Mouse (Mus musculus) neural tube, embryonic 15.5 days (tissue): ENCODE results near the gene Mlxipl. TPM values are rescaled to one million over a fixed set of nuclear protein-coding genes. Genes with fewer than 3 reads are reported as not detected.

Experiments used
- ATAC-seq: fragments of 200-750 bp; cut with Nextera tagmentation; 2 replicates; pipeline ENCODE4 v1.8.0; 2017; ENCODE audit warnings: mild to moderate bottlenecking, moderate TSS enrichment, moderate library complexity; ENCODE audit not compliant: low FRiP score
- H3K27ac ChIP-seq: fragments of 300-500 bp; sonication (generic); replicated peaks from 2 replicates; pipeline ENCODE4 v1.5.1; 2015; ENCODE audit warnings: mild to moderate bottlenecking, inconsistent platforms
- H3K27me3 ChIP-seq: fragments of 300-500 bp; sonication (generic); replicated peaks from 2 replicates; pipeline ENCODE4 v1.6.1; 2015; ENCODE audit warnings: inconsistent platforms
- H3K36me3 ChIP-seq: fragments of 300-500 bp; sonication (generic); 2 replicates; pipeline ENCODE4 v1.6.1; 2015; ENCODE audit warnings: inconsistent platforms
- H3K4me1 ChIP-seq: fragments of 300-500 bp; sonication (generic); 2 replicates; pipeline ENCODE4 v1.6.1; 2015; ENCODE audit warnings: inconsistent platforms
- H3K4me2 ChIP-seq: fragments of 300-500 bp; sonication (generic); 2 replicates; pipeline ENCODE4 v1.6.1; 2015; ENCODE audit warnings: inconsistent platforms, mild to moderate bottlenecking, moderate library complexity
- H3K4me3 ChIP-seq: fragments of 300-500 bp; sonication (generic); replicated peaks from 2 replicates; pipeline ENCODE4 v1.5.1; 2015; ENCODE audit warnings: mild to moderate bottlenecking, inconsistent platforms
- H3K9ac ChIP-seq: fragments of 300-500 bp; sonication (generic); replicated peaks from 2 replicates; pipeline ENCODE4 v1.6.1; 2015; ENCODE audit warnings: mild to moderate bottlenecking, inconsistent platforms
- H3K9me3 ChIP-seq: fragments of 300-500 bp; sonication (generic); replicated peaks from 2 replicates; pipeline ENCODE4 v1.6.1; 2016; ENCODE audit warnings: inconsistent platforms
- WGBS: fragments of 180-500 bp; shearing (Covaris S2); methylation state at CpG from one replicate; pipeline ENCODE4 v1.1.7; 2015; ENCODE audit warnings: mixed read lengths; 5-methylcytosine and 5-hydroxymethylcytosine counted together
- polyA plus RNA-seq: library from polyadenylated mRNA; unstranded; fragments of >200 nt; fragmentation: Nextera tagmentation; extraction: Ambion mirVana; gene quantifications from 2 replicates; pipeline ENCODE4 v1.2.1, GENCODE M21; 2015

Gene Mlxipl
- polyA plus RNA-seq, 1 experiment from 2014 or later, result 0.79 TPM

DNA sequence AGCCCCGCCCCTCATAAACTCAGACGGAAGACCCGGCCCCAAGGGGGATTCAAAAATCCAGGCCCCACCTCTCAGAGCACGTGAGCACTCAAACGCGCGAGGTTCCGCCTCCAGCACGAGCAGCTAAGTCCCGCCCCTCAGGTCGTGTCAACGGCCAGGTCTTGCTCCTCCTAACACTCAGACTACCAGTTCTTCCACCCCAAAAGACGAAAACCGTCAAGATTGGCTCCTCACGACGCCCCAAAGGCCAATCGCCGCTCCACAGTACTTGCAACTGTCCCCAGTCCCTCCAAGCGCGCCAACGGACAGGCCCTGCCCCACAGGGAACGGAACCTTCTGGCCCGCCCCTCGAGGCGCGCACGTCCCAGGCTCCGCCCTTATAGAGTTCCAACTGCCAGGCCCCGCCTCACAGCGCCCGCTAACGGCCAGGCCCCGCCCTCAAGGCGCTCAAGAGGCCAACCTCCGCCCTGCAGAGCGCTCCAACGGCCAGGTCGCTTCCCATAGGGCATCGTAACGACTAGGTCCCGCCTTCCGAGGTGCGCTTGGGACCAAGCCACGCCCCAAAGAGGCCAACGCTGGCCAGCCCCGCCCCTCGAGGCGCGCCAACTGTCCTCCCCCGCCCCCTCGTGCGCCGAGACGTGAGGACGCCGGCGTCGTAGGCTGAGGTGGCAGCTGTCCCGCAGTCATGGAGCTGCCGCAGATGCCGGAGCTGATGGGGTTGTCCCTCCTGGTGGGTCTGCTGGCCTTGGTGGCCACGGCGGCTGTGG lies 59.5 kb downstream of the Mlxipl start, which contains the start of gene Tbl2:
Gene Tbl2 (plus strand): TSS at position 605 of the 767 bp plus-strand sequence.
- Histone ChIP-seq H3K4me3 (peak within 1 kb of the TSS; percentile 83), H3K36me3 (peaks cover 10% of the 10 kb centered on the region; the same call in 1 of the 2 replicates), H3K27ac (peak within 1 kb of the TSS; percentile 90), H3K4me2 (peak within 1 kb of the TSS; percentile 89), H3K9me3 (no peaks in the 10 kb centered on the region), H3K4me1 (peaks cover 16% of the 10 kb centered on the region), H3K9ac (peak within 1 kb of the TSS; percentile 75), H3K27me3 (no peaks in the 10 kb centered on the region)
- ATAC-seq, result peak; percentile 97
- WGBS, result under 1% methylated on average over 63 of the region's 63 CpGs

DNA sequence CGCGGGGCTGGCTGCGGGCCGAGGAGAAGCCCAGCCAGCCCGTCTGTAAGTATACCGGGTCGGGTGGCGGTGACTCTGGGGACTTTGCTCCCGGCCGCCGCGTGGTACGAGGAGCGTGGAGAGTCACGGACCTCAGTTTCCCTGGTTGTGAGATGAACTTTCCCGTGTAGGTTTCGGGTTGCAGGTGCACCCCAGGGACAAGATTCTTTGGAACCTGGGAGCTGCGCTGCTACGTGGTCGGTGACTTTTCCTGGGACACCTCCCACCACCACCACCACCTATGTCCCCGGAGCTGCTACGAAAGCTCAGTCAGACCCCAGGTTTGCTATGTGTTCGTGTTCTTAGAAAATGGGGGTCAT lies 60.1 kb downstream of the Mlxipl start:
- no peak for ATAC-seq
- Histone ChIP-seq H3K27ac (peak overlapping the region; percentile 90), H3K4me3 (peak overlapping the region; percentile 83), H3K9ac (peak overlapping the region; percentile 75), H3K4me2 (peak overlapping the region; percentile 89), H3K9me3 (no peaks in the 10 kb centered on the region), H3K27me3 (no peaks in the 10 kb centered on the region), H3K4me1 (peaks cover 16% of the 10 kb centered on the region), H3K36me3 (peaks cover 14% of the 10 kb centered on the region)
- WGBS, result 1% methylated on average over 23 of the region's 23 CpGs

DNA sequence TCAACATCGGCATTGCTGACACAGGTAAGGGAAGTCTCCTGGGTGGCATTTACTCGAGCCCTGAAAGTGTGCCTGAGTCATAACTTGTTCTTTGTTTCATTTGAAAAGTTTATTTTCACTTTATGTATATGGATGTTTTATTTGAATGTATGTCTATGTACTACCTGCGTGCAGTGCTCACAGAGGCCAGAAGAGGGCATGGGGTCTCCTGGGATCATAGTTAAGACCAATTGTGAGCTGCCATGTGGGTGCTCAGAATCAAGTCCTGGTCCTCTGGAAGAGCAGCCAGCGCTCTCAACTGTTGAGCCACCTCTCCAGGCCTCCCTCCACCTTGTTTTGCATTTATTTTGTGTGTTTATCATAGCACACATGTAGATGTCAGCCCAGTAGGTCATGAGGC lies 66.8 kb downstream of the Mlxipl start:
- Histone ChIP-seq H3K36me3 (peaks cover 77% of the 10 kb centered on the region), H3K4me1 (no peaks in the 10 kb centered on the region), H3K4me3 (no peak overlapping the region), H3K9ac (no peak overlapping the region), H3K9me3 (no peaks in the 10 kb centered on the region), H3K4me2 (no peak overlapping the region), H3K27ac (no peak overlapping the region), H3K27me3 (no peaks in the 10 kb centered on the region)
- 100% methylated on average over 4 of the region's 4 CpGs for WGBS
- ATAC-seq, result no peak

DNA sequence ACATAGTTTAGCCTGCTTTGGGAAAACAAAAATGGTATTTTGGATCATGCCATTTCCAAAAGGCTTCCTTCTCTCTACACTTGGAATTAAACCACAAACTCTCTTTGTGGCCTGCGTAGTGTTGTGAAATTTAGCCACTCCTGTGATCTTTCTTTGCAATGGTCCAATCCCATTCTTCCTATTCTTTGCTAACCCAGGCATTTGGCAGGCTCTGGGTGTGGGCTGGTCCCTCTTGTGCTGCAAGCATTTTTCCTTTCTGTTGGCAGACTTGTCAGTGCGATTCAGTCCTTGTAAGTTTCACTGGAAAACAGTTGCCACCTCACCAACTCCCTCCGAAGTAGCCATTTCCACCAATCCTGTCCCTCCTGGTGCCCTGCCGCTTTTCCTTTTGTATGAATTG lies 71.5 kb downstream of the Mlxipl start:
- ATAC-seq, result no peak
- Histone ChIP-seq H3K9ac (no peak overlapping the region), H3K27ac (0 out of 2 replicates have a peak overlapping the region, but pooled peaks have one; percentile 13), H3K4me3 (no peak overlapping the region), H3K4me1 (no peaks in the 10 kb centered on the region), H3K27me3 (no peaks in the 10 kb centered on the region), H3K9me3 (no peaks in the 10 kb centered on the region), H3K4me2 (no peak overlapping the region), H3K36me3 (peaks cover 64% of the 10 kb centered on the region)
- WGBS, result 94% methylated on average over 4 of the region's 4 CpGs

DNA sequence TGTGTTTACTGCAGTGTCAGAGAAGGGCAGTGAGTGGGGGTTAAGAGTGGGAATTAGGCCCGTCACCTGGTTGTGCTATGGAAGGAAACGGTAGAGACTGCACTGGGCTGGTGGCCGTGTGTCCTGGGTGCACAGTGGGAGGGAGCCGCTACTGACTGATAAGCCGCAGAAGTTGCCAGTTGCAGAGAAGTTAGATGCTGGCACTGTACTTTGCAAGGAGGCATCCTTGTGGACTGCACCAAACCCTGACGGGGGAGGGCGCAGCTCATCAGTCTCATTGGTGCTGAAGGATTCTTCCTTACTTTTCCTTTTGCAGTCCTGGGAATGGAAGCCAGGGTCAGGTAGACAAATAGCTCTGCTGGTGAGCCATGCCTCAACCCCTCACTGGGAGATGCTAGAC lies 72.0 kb downstream of the Mlxipl start:
- H3K9me3 ChIP-seq, result no peaks in the 10 kb centered on the region
- ATAC-seq, result no peak
- peaks cover 60% of the 10 kb centered on the region for H3K36me3 ChIP-seq
- H3K4me3 ChIP-seq, result no peak overlapping the region
- H3K4me2 ChIP-seq, result no peak overlapping the region
- no peaks in the 10 kb centered on the region for H3K4me1 ChIP-seq
- no peak overlapping the region for H3K9ac ChIP-seq
- H3K27ac ChIP-seq, result 0 out of 2 replicates have a peak overlapping the region, but pooled peaks have one; percentile 13
- no peaks in the 10 kb centered on the region for H3K27me3 ChIP-seq
- WGBS, result 93% methylated on average over 7 of the region's 7 CpGs

DNA sequence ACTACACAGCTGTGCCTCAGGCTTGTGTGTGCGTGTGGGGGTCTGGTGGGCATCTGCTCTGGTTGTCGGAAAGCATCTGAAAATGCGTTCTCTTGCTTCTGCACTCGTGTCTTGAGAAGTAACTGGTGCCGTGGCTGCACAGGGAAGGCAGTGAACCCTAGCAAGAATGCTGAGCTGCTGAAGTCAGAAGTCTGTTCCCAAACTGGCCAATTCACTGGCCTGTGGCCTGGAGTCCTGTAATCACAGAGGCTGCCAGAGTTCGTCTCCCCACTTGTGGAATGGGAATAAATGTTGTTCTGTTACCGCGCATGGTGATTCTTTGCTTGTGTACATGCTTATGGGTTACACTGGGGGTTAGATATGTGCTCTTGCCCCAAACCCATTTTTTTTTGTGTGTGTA lies 72.7 kb downstream of the Mlxipl start:
- H3K4me1 ChIP-seq, result no peaks in the 10 kb centered on the region
- no peak for ATAC-seq
- no peak overlapping the region for H3K27ac ChIP-seq
- 98% methylated on average over 8 of the region's 8 CpGs for WGBS
- no peaks in the 10 kb centered on the region for H3K27me3 ChIP-seq
- H3K9ac ChIP-seq, result no peak overlapping the region
- no peak overlapping the region for H3K4me2 ChIP-seq
- no peaks in the 10 kb centered on the region for H3K9me3 ChIP-seq
- peaks cover 53% of the 10 kb centered on the region for H3K36me3 ChIP-seq
- no peak overlapping the region for H3K4me3 ChIP-seq

DNA sequence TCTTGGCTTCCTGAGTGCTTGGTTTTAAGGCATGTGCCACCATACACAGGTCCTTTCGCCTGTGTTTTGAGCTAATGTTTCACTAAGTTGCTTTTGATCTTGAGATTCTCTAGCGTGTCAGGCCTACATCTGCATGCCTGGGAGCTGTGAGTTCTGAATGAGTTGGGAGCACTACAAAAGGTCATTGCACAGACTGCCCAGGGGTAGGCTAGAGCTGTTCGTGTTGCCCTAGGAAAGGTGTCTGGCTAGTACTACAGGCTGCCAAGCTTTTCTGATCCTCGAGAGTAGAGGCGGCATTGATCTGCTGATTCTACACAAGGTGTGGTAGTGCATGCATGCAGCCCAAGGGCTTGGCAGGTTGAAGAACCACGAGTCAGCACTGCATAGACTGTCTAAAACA lies 73.1 kb downstream of the Mlxipl start:
- peaks cover 50% of the 10 kb centered on the region for H3K36me3 ChIP-seq
- ATAC-seq, result no peak

DNA sequence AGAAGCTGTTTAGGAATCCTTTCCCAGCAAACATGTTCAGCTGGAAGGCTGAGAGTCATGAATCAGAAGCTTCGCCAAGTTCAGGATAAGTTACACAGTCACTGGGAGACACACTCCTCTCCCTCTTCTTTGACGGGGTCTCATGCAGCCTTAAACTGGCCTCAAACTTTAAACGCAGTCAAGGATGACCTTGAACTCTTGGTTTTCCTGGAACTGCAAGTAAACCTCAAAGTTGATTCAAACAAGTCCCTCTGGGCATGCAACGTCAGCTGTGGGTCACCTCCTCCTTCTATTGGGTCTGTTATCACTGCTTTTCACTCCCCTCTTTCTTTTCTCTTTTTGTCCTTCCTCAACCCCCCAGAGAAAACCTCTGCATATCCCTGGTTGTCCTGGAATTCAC lies 77.2 kb downstream of the Mlxipl start:
- H3K4me2 ChIP-seq, result no peak overlapping the region
- no peak overlapping the region for H3K4me3 ChIP-seq
- no peaks in the 10 kb centered on the region for H3K9me3 ChIP-seq
- WGBS, result 91% methylated on average over 4 of the region's 4 CpGs
- no peak for ATAC-seq
- H3K27me3 ChIP-seq, result no peaks in the 10 kb centered on the region
- H3K36me3 ChIP-seq, result peaks cover 14% of the 10 kb centered on the region
- H3K4me1 ChIP-seq, result peaks cover 25% of the 10 kb centered on the region
- H3K9ac ChIP-seq, result no peak overlapping the region
- no peak overlapping the region for H3K27ac ChIP-seq

More for the DNA sequence above, 73.1 kb downstream of the Mlxipl start:
- no peak overlapping the region for H3K27ac ChIP-seq
- no peaks in the 10 kb centered on the region for H3K27me3 ChIP-seq
- WGBS, result 88% methylated on average over 6 of the region's 6 CpGs
- no peak overlapping the region for H3K9ac ChIP-seq
- no peak overlapping the region for H3K4me3 ChIP-seq
- H3K4me1 ChIP-seq, result peaks cover 4% of the 10 kb centered on the region
- no peaks in the 10 kb centered on the region for H3K9me3 ChIP-seq
- H3K4me2 ChIP-seq, result no peak overlapping the region

DNA sequence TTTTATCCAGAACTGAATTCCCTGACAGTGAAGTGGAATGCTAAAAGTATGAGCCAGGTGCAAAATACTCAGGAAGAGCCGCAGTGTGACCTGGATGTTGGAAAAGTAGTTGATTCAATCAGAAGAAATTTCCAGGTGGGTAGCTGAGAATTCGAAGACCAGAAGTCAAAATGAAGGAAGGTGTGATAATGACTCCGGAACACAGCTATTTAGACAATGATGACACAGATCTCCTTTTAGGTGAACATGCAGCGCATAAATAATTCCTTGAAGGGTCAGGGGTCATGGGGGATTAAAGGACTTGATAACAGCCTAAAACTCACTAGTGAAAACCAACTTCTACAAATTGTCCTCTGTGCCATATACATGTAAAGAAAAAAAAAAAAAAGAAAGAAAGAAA lies 77.8 kb downstream of the Mlxipl start:
- H3K27me3 ChIP-seq, result no peaks in the 10 kb centered on the region
- H3K27ac ChIP-seq, result no peak overlapping the region; the same call in 1 of the 2 replicates
- H3K36me3 ChIP-seq, result peaks cover 14% of the 10 kb centered on the region
- peaks cover 25% of the 10 kb centered on the region for H3K4me1 ChIP-seq
- WGBS, result 96% methylated on average over 4 of the region's 4 CpGs
- H3K4me2 ChIP-seq, result peak overlapping the region; percentile 85
- H3K4me3 ChIP-seq, result no peak overlapping the region
- H3K9ac ChIP-seq, result no peak overlapping the region
- no peak for ATAC-seq
- no peaks in the 10 kb centered on the region for H3K9me3 ChIP-seq

DNA sequence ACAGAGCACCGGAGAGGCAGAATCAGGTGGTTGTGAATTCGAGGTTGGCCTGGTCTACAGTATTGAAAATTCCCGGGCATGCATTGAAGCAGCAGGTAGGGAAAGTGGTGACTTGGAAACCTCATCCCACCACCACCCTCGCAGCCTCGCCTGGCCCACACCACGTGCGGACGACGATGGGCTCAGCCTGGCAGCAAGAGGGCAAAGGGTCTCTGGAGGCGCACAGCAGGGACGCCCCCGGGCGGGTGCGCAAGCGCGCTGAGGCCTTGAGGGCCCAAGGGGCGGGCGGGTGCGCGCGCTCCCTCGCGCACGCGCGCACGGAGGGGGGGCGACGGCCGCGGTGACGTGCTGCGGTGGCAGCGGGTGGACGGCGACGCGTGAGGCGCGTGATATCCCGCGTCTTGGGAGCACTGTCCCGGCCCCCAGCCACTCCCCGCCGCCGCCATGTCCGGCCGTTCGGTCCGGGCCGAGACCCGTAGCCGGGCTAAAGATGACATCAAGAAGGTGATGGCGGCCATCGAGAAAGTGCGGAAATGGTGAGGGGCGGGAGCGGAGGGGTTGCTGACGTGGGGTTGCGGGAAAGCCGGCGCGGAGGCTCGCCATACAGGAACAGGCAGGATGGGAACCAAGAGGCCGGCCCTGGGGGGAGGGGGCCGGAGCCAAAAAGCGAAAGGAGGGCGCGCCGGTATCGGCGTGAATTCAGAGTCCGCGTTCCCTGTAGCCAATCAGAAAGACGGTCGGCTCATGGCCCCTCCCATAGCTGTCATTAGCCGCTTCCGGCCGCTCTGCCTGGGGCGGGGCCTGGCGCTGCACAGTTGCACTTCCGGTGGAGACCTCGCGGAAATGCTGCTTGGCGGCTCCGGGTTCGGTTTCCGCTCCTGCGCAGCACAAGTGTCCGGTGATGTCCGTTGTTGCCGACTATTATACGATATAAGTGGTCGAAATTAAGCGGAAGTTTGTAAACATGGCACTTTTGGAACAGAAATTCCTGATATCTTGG lies 78.7 kb downstream of the Mlxipl start, which contains the start of gene Bcl7b:
Gene Bcl7b (plus strand): TSS at position 221 of the 1,000 bp plus-strand sequence.
- H3K9ac ChIP-seq, result peak within 1 kb of the TSS; percentile 82
- peak; percentile 99 for ATAC-seq
- peaks cover 25% of the 10 kb centered on the region for H3K4me1 ChIP-seq
- 2% methylated on average over 94 of the region's 95 CpGs for WGBS
- peak within 1 kb of the TSS; percentile 85 for H3K4me2 ChIP-seq
- peaks cover 19% of the 10 kb centered on the region for H3K36me3 ChIP-seq
- peak within 1 kb of the TSS; percentile 64 for H3K4me3 ChIP-seq
- no peaks in the 10 kb centered on the region for H3K9me3 ChIP-seq
- H3K27me3 ChIP-seq, result no peaks in the 10 kb centered on the region
- peak within 1 kb of the TSS; percentile 100 for H3K27ac ChIP-seq

DNA sequence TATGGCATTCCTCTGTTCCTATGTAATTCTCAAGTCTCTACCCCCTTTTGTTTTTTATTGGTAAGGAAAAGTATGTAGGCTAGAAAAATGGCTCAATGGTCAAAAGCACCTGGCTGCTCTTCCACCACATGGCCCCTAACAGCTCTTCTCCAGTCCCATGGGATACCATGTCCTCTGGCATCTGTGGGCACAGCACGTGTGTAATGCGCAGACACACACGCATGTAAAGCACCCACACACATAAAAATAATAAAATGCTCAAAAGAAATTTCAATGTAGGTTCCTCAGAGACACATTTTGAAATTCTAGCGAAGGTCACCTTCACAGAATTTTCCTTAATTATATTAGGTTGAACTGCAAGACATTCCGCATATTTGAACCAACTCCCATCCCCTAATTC lies 79.8 kb downstream of the Mlxipl start:
- peaks cover 25% of the 10 kb centered on the region for H3K4me1 ChIP-seq
- H3K36me3 ChIP-seq, result peaks cover 26% of the 10 kb centered on the region
- 84% methylated on average over 5 of the region's 5 CpGs for WGBS
- H3K4me2 ChIP-seq, result peak overlapping the region; percentile 85
- H3K9me3 ChIP-seq, result no peaks in the 10 kb centered on the region
- no peak for ATAC-seq
- peak overlapping the region; percentile 100; the same call in 1 of the 2 replicates for H3K27ac ChIP-seq
- H3K4me3 ChIP-seq, result peak overlapping the region; percentile 64
- H3K27me3 ChIP-seq, result no peaks in the 10 kb centered on the region
- peak overlapping the region; percentile 82 for H3K9ac ChIP-seq
